Mouse (Mus musculus): ENCODE results near the gene Ggt5. TPM values are rescaled to one million over a fixed set of nuclear protein-coding genes. Genes with fewer than 3 reads are reported as not detected.
A peak's percentile ranks its signal among the peaks of the same experiment; 100 is the strongest.

Gene Ggt5
- total and polyA plus RNA-seq, 2 experiments from 2014 or later = 2.3 to 2.8 TPM

DNA sequence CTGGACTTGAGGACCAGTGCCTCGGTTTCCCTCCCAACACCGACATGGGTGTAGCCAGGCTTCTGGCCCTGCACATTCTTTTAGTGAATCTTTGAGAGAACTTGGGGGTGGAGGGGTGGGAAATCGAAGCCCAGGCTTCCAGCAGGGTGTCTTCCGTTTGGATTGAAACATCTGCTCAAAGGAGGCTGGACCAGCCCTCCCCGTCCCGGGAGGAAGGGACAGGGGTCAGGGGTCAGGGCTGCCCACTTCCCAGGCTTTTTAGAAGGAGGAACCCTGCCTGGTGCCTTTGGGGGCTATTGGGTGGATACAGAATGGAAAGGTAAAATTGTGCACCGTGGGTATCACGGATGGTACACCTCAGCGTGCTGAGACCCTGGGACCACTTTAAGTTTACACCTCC is 17.2 kb upstream of the Ggt5 start:
- DNase-seq (ENCODE audit: low spot score) (no peak), ATAC-seq (no peak)
- WGBS = 32% methylated on average over 9 of the region's 9 CpGs
- Histone ChIP-seq H3K27me3 (ENCODE audit: insufficient read depth, low read length) (no peaks in the 10 kb centered on the region), H3K27ac (no peak overlapping the region), H3K36me3 (ENCODE audit: insufficient read depth, low read length) (no peaks in the 10 kb centered on the region), H3K4me2 (ENCODE audit: low read depth, low read length) (no peak overlapping the region), H3K9ac (replicated peaks; ENCODE audit: low read length) (no peak overlapping the region), H3K4me1 (ENCODE audit: insufficient read depth, low read length) (no peaks in the 10 kb centered on the region), H3K4me3 (ENCODE audit: low read length) (no peak overlapping the region), H3K9me3 (ENCODE audit: low read length) (no peaks in the 10 kb centered on the region)
- TF ChIP-seq CTCF (IDR thresholded peaks at IDR 0.05; ENCODE audit: low read depth) = no peak

DNA sequence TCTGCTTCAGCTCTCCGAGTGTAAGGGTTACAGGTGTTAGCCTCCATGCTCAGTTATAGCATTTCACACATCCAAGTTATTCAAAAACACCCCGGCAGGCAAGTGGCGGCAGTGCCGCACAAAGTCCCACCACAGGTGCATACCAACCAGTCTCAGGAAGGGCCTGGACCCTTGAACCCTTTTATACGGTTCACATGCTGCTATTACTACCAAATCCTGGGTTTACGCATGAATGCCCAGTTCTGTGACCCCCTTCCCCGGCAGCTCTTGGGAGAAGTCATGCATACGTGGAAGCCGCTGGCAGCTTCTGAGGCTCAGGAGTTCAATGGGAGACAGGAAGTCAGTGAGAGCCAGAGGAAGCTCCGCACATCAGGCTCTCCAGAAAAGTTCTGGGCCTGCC is 16.0 kb upstream of the Ggt5 start:
- no peak for TF ChIP-seq CTCF (IDR thresholded peaks at IDR 0.05; ENCODE audit: low read depth)
- Histone ChIP-seq H3K27me3 (ENCODE audit: insufficient read depth, low read length) (no peaks in the 10 kb centered on the region), H3K4me3 (ENCODE audit: low read length) (no peak overlapping the region), H3K9ac (replicated peaks; ENCODE audit: low read length) (no peak overlapping the region), H3K27ac (no peak overlapping the region), H3K4me2 (ENCODE audit: low read depth, low read length) (no peak overlapping the region), H3K4me1 (ENCODE audit: insufficient read depth, low read length) (no peaks in the 10 kb centered on the region), H3K9me3 (ENCODE audit: low read length) (no peaks in the 10 kb centered on the region), H3K36me3 (ENCODE audit: insufficient read depth, low read length) (no peaks in the 10 kb centered on the region)
- ATAC-seq (no peak), DNase-seq (ENCODE audit: low spot score) (no peak)
- WGBS = 44% methylated on average over 10 of the region's 10 CpGs

DNA sequence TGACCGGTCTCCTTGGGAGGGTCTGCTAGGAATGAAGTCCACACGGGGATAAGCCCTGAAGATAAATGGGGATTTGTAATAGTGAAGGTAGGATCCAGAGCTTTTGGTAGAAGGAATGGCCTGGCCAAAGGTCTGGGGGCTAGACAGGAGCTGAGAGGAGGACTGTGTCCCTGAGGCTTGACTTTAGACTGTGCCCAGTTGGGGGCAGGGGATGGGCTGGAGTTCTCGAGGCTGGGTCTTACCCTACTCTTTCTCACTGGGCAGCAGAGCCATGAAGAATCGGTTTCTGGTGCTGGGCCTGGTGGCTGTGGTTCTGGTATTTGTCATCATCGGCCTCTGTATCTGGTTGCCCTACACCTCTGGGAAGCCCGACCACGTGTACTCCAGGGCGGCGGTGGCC is 15.2 kb upstream of the Ggt5 start:
- H3K4me1 ChIP-seq (ENCODE audit: insufficient read depth, low read length) = no peaks in the 10 kb centered on the region
- no peak overlapping the region for H3K4me3 ChIP-seq (ENCODE audit: low read length)
- DNase-seq (ENCODE audit: low spot score) (no peak), ATAC-seq (no peak)
- no peaks in the 10 kb centered on the region for H3K9me3 ChIP-seq (ENCODE audit: low read length)
- no peak overlapping the region for H3K4me2 ChIP-seq (ENCODE audit: low read depth, low read length)
- no peak for TF ChIP-seq CTCF (IDR thresholded peaks at IDR 0.05; ENCODE audit: low read depth)
- H3K36me3 ChIP-seq (ENCODE audit: insufficient read depth, low read length) = no peaks in the 10 kb centered on the region
- no peak overlapping the region for H3K27ac ChIP-seq
- no peak overlapping the region for H3K9ac ChIP-seq (replicated peaks; ENCODE audit: low read length)
- WGBS = 85% methylated on average over 9 of the region's 9 CpGs
- H3K27me3 ChIP-seq (ENCODE audit: insufficient read depth, low read length) = no peaks in the 10 kb centered on the region

DNA sequence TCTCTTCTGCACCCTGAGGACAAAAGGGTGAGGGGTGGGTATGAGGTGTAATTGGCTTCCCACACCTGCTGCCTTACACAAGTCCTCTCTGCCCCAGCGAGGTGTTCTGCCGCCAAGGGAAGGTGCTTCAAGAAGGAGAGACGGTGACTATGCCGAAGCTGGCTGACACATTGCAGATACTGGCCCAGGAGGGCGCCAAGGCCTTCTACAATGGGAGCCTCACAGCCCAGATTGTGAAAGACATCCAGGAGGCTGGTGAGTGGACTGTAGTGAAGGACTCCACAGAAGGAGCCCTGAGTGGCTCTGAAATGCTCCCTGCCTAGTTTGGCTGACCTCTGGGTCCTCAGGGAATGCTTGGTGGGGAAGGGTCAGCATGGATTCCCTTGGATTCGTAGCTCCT is 10.0 kb upstream of the Ggt5 start:
- WGBS = 90% methylated on average over 6 of the region's 6 CpGs
- no peak for ATAC-seq
- H3K9ac ChIP-seq (replicated peaks; ENCODE audit: low read length) = no peak overlapping the region

DNA sequence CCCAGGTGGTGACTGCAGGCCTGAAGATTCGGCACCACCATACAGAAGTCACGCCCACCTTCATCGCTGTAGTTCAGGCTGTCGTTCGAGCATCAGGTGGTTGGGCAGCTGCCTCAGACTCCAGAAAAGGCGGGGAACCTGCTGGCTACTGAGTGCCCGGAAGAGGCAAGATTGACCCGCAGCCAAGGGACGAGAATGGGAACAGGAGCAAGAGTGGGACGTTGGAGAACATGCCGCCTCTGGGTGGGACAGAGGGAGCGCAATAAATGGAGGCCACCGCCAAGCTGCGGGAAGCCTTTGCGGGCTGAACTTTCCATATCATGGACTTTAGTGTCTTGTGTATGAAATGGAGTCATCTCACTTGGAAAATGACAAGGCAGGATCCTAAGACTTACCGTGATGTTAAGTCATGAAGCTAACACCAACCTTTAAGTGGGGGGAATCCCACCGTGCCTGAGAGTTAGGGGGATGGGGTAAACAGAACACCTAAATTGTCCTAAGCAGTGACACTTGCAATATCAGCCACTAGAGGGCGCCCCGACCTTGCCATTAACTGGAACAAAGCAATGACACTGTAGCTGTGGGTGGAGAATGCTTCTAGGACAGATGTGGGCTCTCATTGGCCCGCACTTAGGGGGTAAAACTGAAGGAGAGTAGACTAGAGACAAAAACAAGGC is 3.1 kb upstream of the Ggt5 start:
- no peaks in the 10 kb centered on the region for H3K27me3 ChIP-seq (ENCODE audit: insufficient read depth, low read length)
- peaks cover 9% of the 10 kb centered on the region; the same call in 1 of the 2 replicates for H3K4me1 ChIP-seq (ENCODE audit: insufficient read depth, low read length)
- peak; percentile 88 for ATAC-seq

More for the DNA sequence above, 10.0 kb upstream of the Ggt5 start:
- no peak for DNase-seq (ENCODE audit: low spot score)
- H3K4me1 ChIP-seq (ENCODE audit: insufficient read depth, low read length) = no peaks in the 10 kb centered on the region
- H3K27me3 ChIP-seq (ENCODE audit: insufficient read depth, low read length) = no peaks in the 10 kb centered on the region
- H3K9me3 ChIP-seq (ENCODE audit: low read length) = no peaks in the 10 kb centered on the region
- H3K36me3 ChIP-seq (ENCODE audit: insufficient read depth, low read length) = no peaks in the 10 kb centered on the region
- no peak overlapping the region for H3K4me2 ChIP-seq (ENCODE audit: low read depth, low read length)
- TF ChIP-seq CTCF (IDR thresholded peaks at IDR 0.05; ENCODE audit: low read depth) = no peak
- no peak overlapping the region for H3K4me3 ChIP-seq (ENCODE audit: low read length)
- H3K27ac ChIP-seq = no peak overlapping the region

DNA sequence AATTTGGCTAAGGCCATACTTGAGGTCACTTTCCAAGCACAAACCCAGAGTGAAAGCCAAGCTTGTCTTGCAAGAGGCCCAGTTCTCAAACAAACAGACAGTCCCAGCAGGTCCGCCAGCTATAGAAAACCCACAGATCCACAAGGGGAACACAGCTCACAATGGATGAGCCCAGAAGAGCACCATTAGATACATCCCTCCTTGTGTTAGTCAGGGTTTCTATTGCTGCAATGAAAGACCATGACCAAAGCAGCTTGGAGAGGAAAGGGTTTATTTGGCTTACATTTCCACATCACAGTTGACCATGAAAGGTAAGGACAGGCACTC is 2.6 kb upstream of the Ggt5 start:
- no peak overlapping the region for H3K4me2 ChIP-seq (ENCODE audit: low read depth, low read length)
- no peak for ATAC-seq
- peaks cover 9% of the 10 kb centered on the region; the same call in 1 of the 2 replicates for H3K4me1 ChIP-seq (ENCODE audit: insufficient read depth, low read length)
- no peak overlapping the region for H3K27ac ChIP-seq
- TF ChIP-seq CTCF (IDR thresholded peaks at IDR 0.05; ENCODE audit: low read depth) = no peak
- H3K4me3 ChIP-seq (ENCODE audit: low read length) = no peak overlapping the region
- DNase-seq (ENCODE audit: low spot score) = no peak
- H3K36me3 ChIP-seq (ENCODE audit: insufficient read depth, low read length) = no peaks in the 10 kb centered on the region
- 58% methylated on average over 1 of the region's 1 CpGs for WGBS
- no peaks in the 10 kb centered on the region for H3K9me3 ChIP-seq (ENCODE audit: low read length)
- H3K9ac ChIP-seq (replicated peaks; ENCODE audit: low read length) = no peak overlapping the region
- H3K27me3 ChIP-seq (ENCODE audit: insufficient read depth, low read length) = no peaks in the 10 kb centered on the region

More for the DNA sequence above, 3.1 kb upstream of the Ggt5 start:
- peak overlapping the region; percentile 42 for H3K4me2 ChIP-seq (ENCODE audit: low read depth, low read length)
- peak; percentile 99 for TF ChIP-seq CTCF (IDR thresholded peaks at IDR 0.05; ENCODE audit: low read depth)
- H3K36me3 ChIP-seq (ENCODE audit: insufficient read depth, low read length) = no peaks in the 10 kb centered on the region
- no peak overlapping the region for H3K4me3 ChIP-seq (ENCODE audit: low read length)
- WGBS = 20% methylated on average over 20 of the region's 20 CpGs
- peak; percentile 95 for DNase-seq (ENCODE audit: low spot score)
- H3K9ac ChIP-seq (replicated peaks; ENCODE audit: low read length) = no peak overlapping the region
- H3K27ac ChIP-seq = no peak overlapping the region
- H3K9me3 ChIP-seq (ENCODE audit: low read length) = no peaks in the 10 kb centered on the region

DNA sequence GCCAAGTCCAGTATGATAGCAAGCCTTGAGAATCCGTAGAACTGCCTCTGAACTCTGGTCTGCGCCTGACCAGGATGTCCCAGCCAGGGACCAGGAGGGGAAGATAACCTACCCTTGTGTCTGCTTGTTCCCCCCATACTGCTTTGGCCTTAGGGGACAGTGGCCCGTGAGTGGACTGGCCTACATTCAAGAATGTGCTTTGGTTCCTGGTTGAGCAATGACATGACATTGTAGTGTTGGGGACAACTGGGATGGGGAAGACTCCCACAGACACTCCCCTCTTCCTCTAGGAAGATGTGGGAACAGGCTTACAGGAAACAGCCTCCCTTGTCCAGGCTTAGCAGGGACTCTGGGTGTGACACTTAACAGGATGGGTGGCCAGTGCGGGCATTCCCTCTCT is 1.4 kb upstream of the Ggt5 start:
- no peak for ATAC-seq

More for the DNA sequence above, 1.4 kb upstream of the Ggt5 start:
- WGBS = 92% methylated on average over 4 of the region's 4 CpGs
- H3K9me3 ChIP-seq (ENCODE audit: low read length) = no peaks in the 10 kb centered on the region
- peaks cover 9% of the 10 kb centered on the region; the same call in 1 of the 2 replicates for H3K4me1 ChIP-seq (ENCODE audit: insufficient read depth, low read length)
- no peaks in the 10 kb centered on the region for H3K36me3 ChIP-seq (ENCODE audit: insufficient read depth, low read length)
- no peak for TF ChIP-seq CTCF (IDR thresholded peaks at IDR 0.05; ENCODE audit: low read depth)
- H3K27ac ChIP-seq = no peak overlapping the region
- H3K4me3 ChIP-seq (ENCODE audit: low read length) = no peak overlapping the region
- DNase-seq (ENCODE audit: low spot score) = no peak
- H3K9ac ChIP-seq (replicated peaks; ENCODE audit: low read length) = no peak overlapping the region
- H3K4me2 ChIP-seq (ENCODE audit: low read depth, low read length) = no peak overlapping the region
- H3K27me3 ChIP-seq (ENCODE audit: insufficient read depth, low read length) = no peaks in the 10 kb centered on the region
